ENCODE assay signal across 14 mouse cellular contexts in the genomic region with DNA sequence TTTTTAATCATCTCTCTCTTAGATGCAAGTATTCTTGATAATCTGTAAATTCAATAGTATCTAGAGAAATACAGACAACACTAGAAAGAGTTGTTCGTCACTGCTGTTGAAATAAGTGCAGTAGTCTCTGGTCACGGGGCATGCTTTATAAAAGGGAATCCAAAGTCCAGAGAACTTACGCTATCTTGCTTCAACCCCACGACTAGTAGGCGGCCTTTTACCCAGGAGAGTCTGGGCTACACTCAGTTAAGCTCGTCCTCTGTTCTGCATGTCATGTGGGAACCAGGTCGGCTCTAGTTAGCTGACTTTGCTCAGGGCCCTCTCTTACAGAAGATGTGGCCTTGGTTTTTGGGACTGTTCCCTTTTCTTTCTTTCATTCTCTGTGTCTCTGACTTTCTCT.
A peak's percentile ranks its signal among the peaks of the same experiment; 100 is the strongest.
DNase-seq lines count a peak whose midpoint lies in the region; ATAC-seq and TF ChIP-seq lines count a peak whose summit lies in the region.
"Had no signal": no experiment of that assay in that cellular context is flagged by ENCODE, and none has a peak within 500 bp of the region (broad histone marks: within the 10 kb centered on the region; RNA-seq: fewer than 3 reads in every experiment).

No protein-coding gene starts in this region.

- no peak overlapping the region for H3K4me3 ChIP-seq in neural tube, embryonic 12.5 days
- H3K4me3 ChIP-seq in intestine, postnatal 0 days (ENCODE audit: low read depth, low read length), result no peak overlapping the region
- H3K4me3 ChIP-seq: embryonic facial prominence, embryonic 15.5 days; limb, embryonic 10.5 days had no signal

- 0 out of 2 replicates have a peak, but pooled peaks cover 5% of the 10 kb centered on the region for H3K36me3 ChIP-seq in neural tube, embryonic 12.5 days
- no peaks in the 10 kb centered on the region for H3K36me3 ChIP-seq in intestine, postnatal 0 days (ENCODE audit: control insufficient read depth, insufficient read depth)
- H3K36me3 ChIP-seq: embryonic facial prominence, embryonic 15.5 days; limb, embryonic 10.5 days had no signal

- H3K27ac ChIP-seq in neural tube, embryonic 12.5 days, result no peak overlapping the region
- H3K27ac ChIP-seq in intestine, postnatal 0 days (ENCODE audit: low read depth, low read length), result peak overlapping the region; percentile 86
- H3K27ac ChIP-seq: embryonic facial prominence, embryonic 15.5 days; limb, embryonic 10.5 days had no signal

- H3K4me1 ChIP-seq in neural tube, embryonic 12.5 days, result peaks cover 17% of the 10 kb centered on the region
- H3K4me1 ChIP-seq in intestine, postnatal 0 days (replicated peaks; ENCODE audit: control insufficient read depth, insufficient read depth, low read length), result no peaks in the 10 kb centered on the region
- H3K4me1 ChIP-seq: limb, embryonic 10.5 days had no signal

- H3K4me2 ChIP-seq in neural tube, embryonic 12.5 days (replicated peaks), result peak overlapping the region; percentile 52
- no peak overlapping the region; the same call in 1 of the 2 replicates for H3K4me2 ChIP-seq in intestine, postnatal 0 days (replicated peaks; ENCODE audit: low read depth)
- H3K4me2 ChIP-seq: embryonic facial prominence, embryonic 15.5 days; lung, embryonic 14.5 days had no signal

- WGBS in neural tube, embryonic 12.5 days, result 78% methylated on average over 7 of the region's 7 CpGs
- 34% methylated on average over 7 of the region's 7 CpGs for WGBS in intestine, postnatal 0 days

- intact Hi-C loops in left cerebral cortex, postnatal 14 days (cut with DNase I), result no loop called here

- H3K27me3 ChIP-seq in neural tube, embryonic 12.5 days (replicated peaks), result no peaks in the 10 kb centered on the region
- no peaks in the 10 kb centered on the region for H3K27me3 ChIP-seq in intestine, postnatal 0 days (replicated peaks; ENCODE audit: control insufficient read depth, insufficient read depth, low read length)
- H3K27me3 ChIP-seq: embryonic facial prominence, embryonic 15.5 days had no signal

- no peaks in the 10 kb centered on the region for H3K9me3 ChIP-seq in neural tube, embryonic 12.5 days
- H3K9me3 ChIP-seq in intestine, postnatal 0 days (ENCODE audit: control insufficient read depth), result no peaks in the 10 kb centered on the region
- H3K9me3 ChIP-seq: embryonic facial prominence, embryonic 15.5 days; limb, embryonic 10.5 days had no signal

- no peak overlapping the region for H3K9ac ChIP-seq in neural tube, embryonic 12.5 days
- no peak overlapping the region for H3K9ac ChIP-seq in intestine, postnatal 0 days (ENCODE audit: low read depth, low read length)
- H3K9ac ChIP-seq: embryonic facial prominence, embryonic 15.5 days; lung, embryonic 14.5 days had no signal

- no peak for ATAC-seq in neural tube, embryonic 12.5 days (ENCODE audit: low FRiP score, low read depth)
- peak; percentile 80 for ATAC-seq in intestine, postnatal 0 days

- peak; percentile 31 for DNase-seq in kidney, adult 11 months
- DNase-seq in kidney, adult 18-20 months, result no peak
- DNase-seq in neural tube, embryonic 10.5 days (ENCODE audit: extremely low spot score, low spot score), result no peak
- peak; percentile 56 for DNase-seq in yolk sac, embryonic 10.5 days (ENCODE audit: low spot score)
- no peak for DNase-seq in thymus, postnatal 0 days (ENCODE audit: low spot score)
- no peak for DNase-seq in left cerebral cortex, postnatal 14 days (ENCODE audit: low spot score in 2 of 2)
- DNase-seq: adrenal gland, postnatal 36 days; heart, postnatal 10 days; lung, embryonic 14.5 days; thymus, postnatal 25 days had no signal

- no peak for TF ChIP-seq CTCF in intestine, postnatal 0 days (IDR thresholded peaks at IDR 0.05; ENCODE audit: low read depth)

Comparison
In these comparisons a context has a peak if more than half of its experiments do, and no peak if none do; other contexts are left out.
1. DNase-seq: peak in kidney, adult 11 months (single experiment) and yolk sac, embryonic 10.5 days (single experiment); none in kidney, adult 18-20 months (single experiment), neural tube, embryonic 10.5 days (single experiment), thymus, postnatal 0 days (single experiment) and left cerebral cortex, postnatal 14 days (0 of 2).